Mouse (Mus musculus) lung, embryonic 15.5 days (tissue): ENCODE measurements around the gene Catsper3. TPM values are rescaled to one million over a fixed set of nuclear protein-coding genes. Genes with fewer than 3 reads are reported as not detected.

Experiments used
- ATAC-seq: fragments of 200-750 bp; cut with Nextera tagmentation; 2 replicates; pipeline ENCODE4 v1.8.0; 2017; ENCODE audit warnings: moderate number of reproducible peaks, borderline replicate concordance; ENCODE audit not compliant: low FRiP score, low TSS enrichment; ENCODE audit errors: extremely low read depth
- H3K27ac ChIP-seq: fragments of 300-500 bp; sonication (generic); 2 replicates; pipeline ENCODE4 v1.5.1; 2015; ENCODE audit warnings: moderate library complexity, mild to moderate bottlenecking, inconsistent platforms
- H3K27me3 ChIP-seq: fragments of 300-500 bp; sonication (generic); 2 replicates; pipeline ENCODE4 v1.6.1; 2015; ENCODE audit warnings: inconsistent platforms
- H3K36me3 ChIP-seq: fragments of 300-500 bp; sonication (generic); 2 replicates; pipeline ENCODE4 v1.6.1; 2015; ENCODE audit warnings: inconsistent platforms
- H3K4me1 ChIP-seq: fragments of 300-500 bp; sonication (generic); 2 replicates; pipeline ENCODE4 v1.6.1; 2015; ENCODE audit warnings: inconsistent platforms
- H3K4me2 ChIP-seq: fragments of 300-500 bp; sonication (generic); 2 replicates; pipeline ENCODE4 v1.6.1; 2015; ENCODE audit warnings: inconsistent platforms, mild to moderate bottlenecking, moderate library complexity
- H3K4me3 ChIP-seq: fragments of 300-500 bp; sonication (generic); 2 replicates; pipeline ENCODE4 v1.5.1; 2015; ENCODE audit warnings: mild to moderate bottlenecking, inconsistent platforms
- H3K9ac ChIP-seq: fragments of 300-500 bp; sonication (generic); 2 replicates; pipeline ENCODE4 v1.6.1; 2015; ENCODE audit warnings: inconsistent platforms
- H3K9me3 ChIP-seq: fragments of 300-500 bp; sonication (generic); 2 replicates; pipeline ENCODE4 v1.6.1; 2016; ENCODE audit warnings: inconsistent platforms
- WGBS: fragments of 180-500 bp; shearing (Covaris S2); methylation state at CpG from one replicate; pipeline ENCODE4 v1.1.7; 2015; 5-methylcytosine and 5-hydroxymethylcytosine counted together
- polyA plus RNA-seq: library from polyadenylated mRNA; unstranded; fragments of >200 nt; fragmentation: Nextera tagmentation; extraction: Ambion mirVana; gene quantifications from 2 replicates; pipeline ENCODE4 v1.2.1, GENCODE M21; 2015

Gene Catsper3
- polyA plus RNA-seq, 1 experiment from 2014 or later, result not detected

DNA sequence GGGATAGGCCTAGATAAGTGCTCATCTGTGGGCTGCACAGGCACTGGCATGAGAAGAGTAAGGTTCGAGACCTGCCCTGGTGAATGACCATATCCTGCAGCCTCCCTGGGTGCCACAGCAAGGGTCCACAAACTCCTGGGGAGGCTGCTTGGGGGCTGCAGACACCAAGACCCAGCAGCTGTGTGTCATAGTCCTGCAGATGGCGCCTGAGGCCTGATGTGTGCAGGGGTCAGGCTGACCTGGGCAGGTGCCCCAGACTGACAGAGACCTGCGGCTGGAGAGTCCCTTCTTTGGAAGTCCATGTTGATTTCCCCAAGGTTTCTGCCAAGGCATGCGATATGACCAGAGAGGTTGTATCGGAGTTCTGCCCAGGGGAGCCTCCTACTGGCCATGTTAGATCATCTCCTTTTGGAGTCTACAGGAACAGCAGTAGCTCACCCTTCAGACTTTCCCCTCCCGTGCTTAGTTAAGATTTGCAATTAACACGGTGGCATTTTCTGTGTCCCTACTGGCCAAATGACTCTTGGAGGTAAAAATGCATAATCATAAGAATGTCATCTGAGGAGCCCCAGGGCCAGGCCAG, 24.8 kb downstream of the Catsper3 start:
- Histone ChIP-seq H3K27me3 (no peaks in the 10 kb centered on the region; the same call in 1 of the 2 replicates), H3K4me1 (0 out of 2 replicates have a peak, but pooled peaks cover 3% of the 10 kb centered on the region), H3K4me2 (no peak overlapping the region), H3K36me3 (no peaks in the 10 kb centered on the region), H3K9me3 (no peaks in the 10 kb centered on the region), H3K9ac (no peak overlapping the region), H3K4me3 (no peak overlapping the region), H3K27ac (no peak overlapping the region)
- 71% methylated on average over 7 of the region's 7 CpGs for WGBS
- ATAC-seq, result no peak

DNA sequence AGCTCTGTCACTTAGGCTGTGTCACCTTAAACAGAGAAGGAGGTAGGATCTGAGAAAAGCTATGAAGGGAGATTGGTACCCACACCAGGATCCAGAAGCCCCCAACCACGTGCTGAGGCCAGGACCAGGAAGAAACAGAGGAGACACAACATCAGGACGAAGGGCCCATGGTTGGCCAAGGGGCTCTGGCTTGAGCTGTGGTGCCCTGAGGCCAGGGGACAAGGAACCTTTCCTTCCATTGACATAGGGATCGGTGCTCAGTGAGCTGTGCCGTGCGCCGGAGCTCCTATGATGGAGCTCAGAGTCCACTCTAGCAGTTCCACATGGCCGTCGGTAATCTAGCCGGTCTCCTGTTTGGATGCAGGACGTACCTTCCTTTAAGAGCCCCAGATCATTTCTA, 25.3 kb downstream of the Catsper3 start:
- Histone ChIP-seq H3K9me3 (no peaks in the 10 kb centered on the region), H3K27me3 (no peaks in the 10 kb centered on the region; the same call in 1 of the 2 replicates), H3K4me3 (no peak overlapping the region), H3K27ac (no peak overlapping the region), H3K9ac (no peak overlapping the region), H3K36me3 (no peaks in the 10 kb centered on the region), H3K4me2 (no peak overlapping the region), H3K4me1 (0 out of 2 replicates have a peak, but pooled peaks cover 3% of the 10 kb centered on the region)
- 89% methylated on average over 10 of the region's 10 CpGs for whole genome bisulfite sequencing
- ATAC-seq, result no peak

DNA sequence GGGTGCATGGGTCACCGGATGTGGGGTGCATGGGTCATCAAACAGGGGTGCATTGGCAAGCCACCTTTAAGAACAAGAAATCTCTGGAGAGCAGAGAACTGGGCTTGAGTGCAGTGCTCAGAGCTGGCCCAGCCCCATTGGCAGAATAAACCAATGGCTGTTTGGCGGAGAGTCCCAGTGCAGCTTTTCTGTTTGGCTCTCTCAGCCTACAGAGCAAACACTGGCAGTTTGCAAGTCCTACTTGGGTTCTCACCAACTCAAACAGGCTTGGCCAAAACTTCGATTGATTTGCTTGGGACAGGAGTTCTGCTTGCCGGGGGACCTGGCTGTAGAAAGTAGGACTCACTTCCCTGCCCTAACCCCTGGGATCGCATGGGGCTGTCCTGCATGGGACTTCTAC, 26.6 kb downstream of the Catsper3 start:
- no peak for ATAC-seq

GRCm38 (mm10) chr13:55813490-55814016, 29.2 kb downstream of the Catsper3 start:
- H3K4me2 ChIP-seq, result no peak overlapping the region
- 0 out of 2 replicates have a peak, but pooled peaks cover 3% of the 10 kb centered on the region for H3K4me1 ChIP-seq
- 61% methylated on average over 5 of the region's 5 CpGs for whole genome bisulfite sequencing
- no peaks in the 10 kb centered on the region for H3K36me3 ChIP-seq
- no peak overlapping the region for H3K9ac ChIP-seq
- no peak overlapping the region for H3K27ac ChIP-seq
- no peaks in the 10 kb centered on the region for H3K9me3 ChIP-seq
- peaks cover 4% of the 10 kb centered on the region for H3K27me3 ChIP-seq
- H3K4me3 ChIP-seq, result no peak overlapping the region
- no peak for ATAC-seq

More for the DNA sequence above, 26.6 kb downstream of the Catsper3 start:
- 0 out of 2 replicates have a peak, but pooled peaks cover 3% of the 10 kb centered on the region for H3K4me1 ChIP-seq
- H3K36me3 ChIP-seq, result no peaks in the 10 kb centered on the region
- H3K9ac ChIP-seq, result no peak overlapping the region
- H3K4me3 ChIP-seq, result no peak overlapping the region
- H3K4me2 ChIP-seq, result no peak overlapping the region
- no peaks in the 10 kb centered on the region; the same call in none of the 2 replicates for H3K27me3 ChIP-seq
- 57% methylated on average over 5 of the region's 5 CpGs for WGBS
- no peaks in the 10 kb centered on the region for H3K9me3 ChIP-seq
- no peak overlapping the region for H3K27ac ChIP-seq

DNA sequence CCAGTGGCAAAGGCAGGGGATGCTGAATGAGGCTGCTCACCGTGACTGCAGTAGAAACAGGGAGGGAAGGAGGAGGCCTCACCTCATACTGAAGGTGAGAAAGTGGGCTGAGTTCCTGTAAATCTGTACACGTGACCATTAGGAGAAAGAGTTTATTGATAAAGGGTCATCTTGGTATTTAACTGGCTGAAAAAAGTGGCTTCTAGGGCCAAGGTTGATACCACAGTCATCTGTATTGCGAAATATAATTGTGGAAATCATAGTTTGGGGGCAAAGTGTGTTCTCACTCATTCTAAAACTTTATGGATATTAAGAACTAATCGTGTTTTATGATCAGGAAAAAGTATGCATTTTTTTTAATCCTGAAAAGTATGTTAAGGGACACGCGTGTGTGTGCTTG, 30.5 kb downstream of the Catsper3 start:
- Histone ChIP-seq H3K36me3 (no peaks in the 10 kb centered on the region), H3K4me3 (no peak overlapping the region), H3K9ac (no peak overlapping the region), H3K4me2 (no peak overlapping the region), H3K27me3 (peaks cover 8% of the 10 kb centered on the region), H3K9me3 (no peaks in the 10 kb centered on the region), H3K27ac (no peak overlapping the region), H3K4me1 (0 out of 2 replicates have a peak, but pooled peaks cover 3% of the 10 kb centered on the region)
- 79% methylated on average over 6 of the region's 6 CpGs for WGBS
- ATAC-seq, result no peak

DNA sequence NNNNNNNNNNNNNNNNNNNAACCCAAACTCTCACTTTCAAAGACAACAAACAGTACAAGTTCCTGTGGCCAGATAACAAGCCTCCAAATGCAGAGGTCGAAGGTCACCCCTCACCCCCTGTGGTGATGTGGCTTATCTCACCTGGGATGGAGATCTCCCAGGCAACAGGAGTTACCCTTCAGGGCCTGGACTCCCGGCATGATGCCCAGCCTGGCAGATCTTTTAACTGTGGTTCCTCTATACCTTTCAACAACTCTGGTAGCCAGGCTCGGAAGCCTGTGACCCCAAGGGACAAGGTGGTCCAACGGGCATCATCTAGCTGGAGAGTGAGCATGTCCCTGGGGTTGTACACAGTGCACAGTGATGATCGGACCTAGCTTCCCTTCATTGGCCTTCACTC, 38.1 kb downstream of the Catsper3 start:
- Histone ChIP-seq H3K9ac (no peak overlapping the region), H3K9me3 (no peaks in the 10 kb centered on the region), H3K4me2 (no peak overlapping the region), H3K27me3 (peaks cover 74% of the 10 kb centered on the region), H3K36me3 (no peaks in the 10 kb centered on the region), H3K27ac (no peak overlapping the region), H3K4me3 (no peak overlapping the region), H3K4me1 (peaks cover 9% of the 10 kb centered on the region)
- ATAC-seq, result no peak
- 57% methylated on average over 5 of the region's 5 CpGs for WGBS

- H3K27ac ChIP-seq, result no peak overlapping the region
- no peak overlapping the region for H3K9ac ChIP-seq
- no peak overlapping the region for H3K4me3 ChIP-seq
- H3K4me2 ChIP-seq, result no peak overlapping the region
- ATAC-seq, result no peak
- peaks cover 14% of the 10 kb centered on the region for H3K4me1 ChIP-seq
- WGBS, result 15% methylated on average over 10 of the region's 10 CpGs
- H3K27me3 ChIP-seq, result peaks cover 85% of the 10 kb centered on the region
- H3K9me3 ChIP-seq, result no peaks in the 10 kb centered on the region
- H3K36me3 ChIP-seq, result no peaks in the 10 kb centered on the region
Observed at GRCm38 (mm10) chr13:55824151-55824945, 40.0 kb downstream of the Catsper3 start.

GRCm38 (mm10) chr13:55825245-55825681, 40.9 kb downstream of the Catsper3 start:
- no peak for ATAC-seq
- Histone ChIP-seq H3K9me3 (no peaks in the 10 kb centered on the region), H3K4me2 (no peak overlapping the region; the same call in 1 of the 2 replicates), H3K4me1 (peaks cover 19% of the 10 kb centered on the region), H3K27ac (no peak overlapping the region), H3K27me3 (peaks cover 93% of the 10 kb centered on the region), H3K9ac (no peak overlapping the region), H3K4me3 (no peak overlapping the region), H3K36me3 (no peaks in the 10 kb centered on the region)
- WGBS, result 3% methylated on average over 32 of the region's 32 CpGs

DNA sequence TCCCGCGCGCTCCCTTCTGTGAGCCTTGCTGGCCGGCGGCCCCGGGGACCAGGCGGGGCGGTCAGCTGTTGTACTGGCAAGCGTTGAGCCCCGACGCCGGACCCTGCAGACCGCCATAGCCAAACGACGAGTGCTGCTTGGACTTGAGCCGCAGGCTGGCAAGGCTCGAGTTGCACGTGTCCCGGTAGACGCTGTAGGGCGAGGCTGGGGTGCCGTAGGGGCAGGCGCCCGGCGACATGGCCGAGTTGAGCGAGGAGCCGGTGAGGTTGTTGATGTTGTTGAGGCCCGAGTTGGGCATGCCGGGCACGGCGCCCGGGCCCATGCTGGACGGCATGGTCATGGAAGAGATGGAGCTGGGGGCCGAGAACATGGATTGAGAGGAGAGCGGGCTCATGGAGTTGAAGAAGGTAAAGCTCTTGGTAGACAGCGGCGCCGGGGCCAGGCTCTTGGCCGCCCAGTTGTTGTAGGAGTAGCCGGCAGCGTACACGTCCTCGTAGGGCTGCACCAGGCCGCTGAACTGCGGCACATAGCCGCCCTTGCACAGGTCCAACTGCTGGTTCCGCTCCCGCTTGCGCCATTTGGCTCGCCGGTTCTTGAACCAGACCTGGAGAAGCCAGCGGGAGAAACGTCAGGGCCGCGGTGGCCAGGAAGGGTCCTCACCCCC, 41.8 kb downstream of the Catsper3 start:
- H3K4me2 ChIP-seq, result peak overlapping the region; percentile 22; the same call in 1 of the 2 replicates
- peaks cover 94% of the 10 kb centered on the region for H3K27me3 ChIP-seq
- H3K4me3 ChIP-seq, result peak overlapping the region; percentile 5; the same call in 1 of the 2 replicates
- peaks cover 28% of the 10 kb centered on the region for H3K4me1 ChIP-seq
- H3K9me3 ChIP-seq, result no peaks in the 10 kb centered on the region
- ATAC-seq, result 0 out of 2 replicates have a peak, but pooled peaks have one; percentile 11
- H3K36me3 ChIP-seq, result no peaks in the 10 kb centered on the region
- 3% methylated on average over 56 of the region's 56 CpGs for WGBS
- no peak overlapping the region for H3K9ac ChIP-seq
- H3K27ac ChIP-seq, result no peak overlapping the region

- no peak overlapping the region for H3K27ac ChIP-seq
- no peaks in the 10 kb centered on the region for H3K36me3 ChIP-seq
- H3K4me3 ChIP-seq, result no peak overlapping the region
- peaks cover 34% of the 10 kb centered on the region for H3K4me1 ChIP-seq
- no peak overlapping the region for H3K9ac ChIP-seq
- ATAC-seq, result no peak
- WGBS, result 6% methylated on average over 13 of the region's 13 CpGs
- peaks cover 95% of the 10 kb centered on the region for H3K27me3 ChIP-seq
- no peaks in the 10 kb centered on the region for H3K9me3 ChIP-seq
- H3K4me2 ChIP-seq, result no peak overlapping the region
Observed at GRCm38 (mm10) chr13:55826796-55827678, 42.7 kb downstream of the Catsper3 start.

DNA sequence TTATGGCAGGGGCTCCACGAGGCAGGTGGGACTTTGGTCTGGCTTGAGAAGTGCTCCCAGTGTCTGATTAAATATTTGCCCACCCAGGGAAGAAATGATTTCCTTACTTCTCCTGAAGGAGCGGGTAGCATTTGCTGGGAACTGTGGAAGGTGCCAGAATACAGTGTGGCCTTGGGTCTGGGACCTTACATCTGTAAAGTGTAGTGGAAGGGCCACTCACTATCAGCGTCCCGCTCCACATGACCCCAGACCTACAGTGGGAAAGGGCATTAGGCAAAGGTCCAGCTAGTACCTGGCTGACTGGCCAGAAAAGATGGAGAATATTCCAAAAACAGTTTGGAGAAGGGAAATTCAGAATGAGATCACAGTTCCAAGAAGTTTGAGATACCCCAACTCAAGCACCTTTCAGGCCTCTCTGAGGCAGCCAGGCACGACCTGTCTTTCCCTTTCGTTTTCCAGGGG, 43.3 kb downstream of the Catsper3 start:
- Histone ChIP-seq H3K9ac (no peak overlapping the region), H3K27ac (no peak overlapping the region), H3K27me3 (peaks cover 95% of the 10 kb centered on the region), H3K4me3 (no peak overlapping the region), H3K9me3 (no peaks in the 10 kb centered on the region), H3K4me2 (no peak overlapping the region), H3K4me1 (peaks cover 34% of the 10 kb centered on the region), H3K36me3 (no peaks in the 10 kb centered on the region)
- ATAC-seq, result no peak
- 9% methylated on average over 6 of the region's 6 CpGs for WGBS
